Mouse (Mus musculus): ENCODE results near the gene Dyx1c1.
A peak's percentile ranks its signal among the peaks of the same experiment; 100 is the strongest.

Gene Dyx1c1

GRCm38 (mm10) chr9:72958521-72959450, at the start of gene Dyx1c1, which contains the start of gene Gm44503:
Gene Dyx1c1, plus strand, starts transcription at chr9:72958785.
Gene Gm44503, plus strand, starts transcription at chr9:72958852.
- peak; percentile 88 to 91 for DNase-seq

GRCm38 (mm10) chr9:72911381-72911780, 47.2 kb upstream of the Dyx1c1 start:
- no peak for DNase-seq

- no peak for DNase-seq
Observed at GRCm38 (mm10) chr9:72913551-72913950, 45.0 kb upstream of the Dyx1c1 start.

GRCm38 (mm10) chr9:72915728-72916127, 42.9 kb upstream of the Dyx1c1 start:
- no peak for DNase-seq

DNA sequence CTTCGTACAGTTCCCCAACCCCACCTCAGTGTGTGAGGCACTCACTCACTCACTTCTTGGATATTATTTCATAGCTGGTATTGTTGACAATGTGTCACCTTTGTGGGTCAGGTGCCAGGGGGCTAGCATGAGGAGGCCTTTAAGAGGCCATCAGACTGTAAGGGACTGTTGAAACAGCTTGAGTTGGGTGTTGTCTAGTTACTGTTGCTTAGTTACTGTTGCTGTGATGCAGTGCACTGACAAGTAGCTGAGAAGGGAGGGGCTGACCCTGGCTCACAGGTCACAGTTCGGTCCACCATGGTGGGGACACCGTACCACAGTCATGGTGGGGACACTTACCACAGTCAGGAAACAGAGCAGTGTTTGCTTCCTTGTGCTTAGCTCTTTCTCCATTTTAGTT, 35.5 kb upstream of the Dyx1c1 start:
- no peak for DNase-seq

GRCm38 (mm10) chr9:72925021-72925934, 33.3 kb upstream of the Dyx1c1 start, which contains the start of gene Pygo1:
Gene Pygo1, plus strand, starts transcription at chr9:72925645.
- DNase-seq, result peak; percentile 64 to 76

DNA sequence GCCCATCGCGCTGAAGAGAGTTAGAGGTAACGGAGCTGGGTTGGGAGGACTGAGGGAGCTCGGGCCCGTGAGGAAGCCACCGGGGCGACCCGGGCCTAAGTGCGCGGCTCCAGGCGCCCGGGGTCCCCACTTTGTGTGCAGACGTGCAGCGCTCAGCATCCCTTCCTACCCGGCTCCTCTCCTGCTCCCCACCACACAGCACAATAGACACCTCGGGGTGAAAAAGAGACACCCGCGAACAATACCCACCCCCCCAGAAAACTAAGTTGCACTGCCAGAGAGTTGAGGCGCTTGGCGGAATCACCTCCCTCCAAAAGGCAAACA, 32.7 kb upstream of the Dyx1c1 start:
- no peak for DNase-seq

DNA sequence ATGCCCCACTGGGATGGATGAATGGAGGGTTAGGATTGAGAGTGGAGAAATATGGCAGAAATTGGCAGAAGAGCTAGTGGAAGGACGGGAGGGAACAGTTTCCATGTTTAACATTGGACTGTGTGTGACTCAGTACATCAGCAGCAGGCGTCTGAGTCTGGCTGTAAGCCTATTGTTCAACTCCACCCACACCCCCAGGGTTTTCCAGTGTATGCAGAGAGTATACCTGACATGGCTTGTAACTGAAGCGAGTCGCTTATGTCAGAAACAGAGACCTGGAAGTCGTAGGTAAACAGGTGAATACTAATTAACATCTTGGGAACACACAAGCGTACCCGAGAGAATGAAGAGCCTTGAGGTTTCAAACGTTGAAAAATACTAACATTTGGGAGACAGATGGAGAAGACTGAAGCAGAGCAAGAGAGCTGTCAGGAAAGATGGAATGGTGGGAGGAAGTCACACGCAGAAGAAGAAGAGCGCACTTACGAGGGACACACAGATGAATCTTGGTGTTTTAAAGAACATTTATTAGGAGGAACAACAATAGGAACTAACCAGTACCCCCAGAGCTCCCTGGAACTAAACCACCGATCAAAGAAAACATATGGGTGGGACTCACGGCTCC, 27.3 kb upstream of the Dyx1c1 start:
- DNase-seq, result no peak

DNA sequence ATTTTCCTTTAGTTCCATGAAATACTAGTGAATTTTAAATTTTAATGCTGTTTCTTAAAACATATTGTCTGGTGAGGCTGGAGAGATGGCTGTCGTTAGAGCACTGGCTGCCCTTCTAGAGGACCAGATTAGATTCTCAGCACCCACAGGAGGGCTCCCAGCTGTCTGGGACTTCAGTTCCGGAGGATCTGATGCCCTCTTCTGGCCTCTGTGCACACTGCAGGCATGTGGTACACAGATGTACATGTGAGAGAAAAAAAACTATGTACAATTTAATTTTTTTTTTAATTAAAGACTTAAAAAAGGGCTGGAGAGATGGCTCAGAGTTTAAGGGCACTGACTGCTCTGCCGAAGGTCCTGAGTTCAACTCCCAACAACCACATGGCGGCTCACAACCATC, 23.3 kb upstream of the Dyx1c1 start:
- no peak for DNase-seq

DNA sequence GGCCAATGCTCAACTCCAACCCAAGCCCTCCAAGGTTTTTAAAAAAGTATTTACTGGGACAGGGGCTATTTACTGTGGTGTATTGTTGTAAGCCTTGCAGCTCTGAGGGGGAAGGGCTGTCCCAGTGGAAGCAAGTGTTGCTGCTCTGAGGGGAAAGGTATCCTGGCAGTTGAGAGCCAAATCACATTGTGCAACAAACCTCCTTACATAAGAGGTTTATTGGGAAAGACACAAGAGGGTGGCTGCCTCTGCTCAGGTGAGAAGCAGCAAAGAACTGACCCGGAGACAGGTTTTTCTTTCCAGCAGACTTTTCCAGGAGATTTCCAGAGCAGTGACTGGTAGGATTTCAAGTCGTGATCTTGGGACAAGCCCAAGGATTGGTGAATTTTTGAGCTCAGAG, 22.3 kb upstream of the Dyx1c1 start:
- peak; percentile 30 to 33 for DNase-seq

- DNase-seq, result no peak
Observed at GRCm38 (mm10) chr9:72943424-72943823, 15.2 kb upstream of the Dyx1c1 start.

- no peak for DNase-seq
Observed at GRCm38 (mm10) chr9:72944286-72944685, 14.3 kb upstream of the Dyx1c1 start.

- DNase-seq, result no peak
Observed at GRCm38 (mm10) chr9:72947010-72947409, 11.6 kb upstream of the Dyx1c1 start.

DNA sequence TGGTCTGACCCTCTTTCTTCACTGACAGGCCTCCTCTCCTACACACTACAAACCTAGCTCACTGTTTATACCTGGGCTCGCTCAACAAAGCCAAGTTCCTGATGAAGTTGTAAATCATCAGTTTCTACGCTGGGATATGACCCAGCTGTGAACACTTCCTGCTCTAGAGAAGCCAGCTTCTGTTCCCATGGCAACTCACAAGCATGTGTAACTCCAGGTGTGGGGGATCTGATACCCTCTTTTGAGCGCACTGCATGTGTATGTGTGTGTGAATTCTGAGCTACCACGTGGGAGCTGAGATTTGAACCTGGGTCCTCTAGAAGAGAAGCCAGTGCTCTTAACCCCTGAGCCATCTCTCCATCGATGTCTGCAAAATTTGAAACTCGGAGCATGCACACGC, 9.0 kb upstream of the Dyx1c1 start:
- DNase-seq, result no peak

DNA sequence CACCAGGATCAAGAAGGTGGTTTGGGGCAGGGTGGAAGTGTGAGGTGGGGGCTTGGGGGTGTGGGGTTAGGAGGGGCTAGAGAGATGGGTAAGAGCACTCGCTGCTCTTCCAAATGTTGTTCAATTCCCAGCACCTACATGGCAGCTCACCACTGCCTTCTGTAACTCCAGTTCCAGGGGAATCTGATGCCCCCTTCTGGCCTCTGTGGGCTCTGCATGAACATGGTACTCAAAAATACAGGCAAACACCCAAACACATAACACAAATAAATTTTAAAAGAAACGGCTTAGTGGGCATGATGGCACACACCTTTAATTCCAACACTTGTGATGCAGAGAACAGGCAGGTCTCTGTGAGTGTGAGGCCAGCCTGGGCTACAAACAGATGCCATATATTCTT, 3.8 kb upstream of the Dyx1c1 start:
- DNase-seq, result peak in 1 of 2 experiments; percentile 39

DNA sequence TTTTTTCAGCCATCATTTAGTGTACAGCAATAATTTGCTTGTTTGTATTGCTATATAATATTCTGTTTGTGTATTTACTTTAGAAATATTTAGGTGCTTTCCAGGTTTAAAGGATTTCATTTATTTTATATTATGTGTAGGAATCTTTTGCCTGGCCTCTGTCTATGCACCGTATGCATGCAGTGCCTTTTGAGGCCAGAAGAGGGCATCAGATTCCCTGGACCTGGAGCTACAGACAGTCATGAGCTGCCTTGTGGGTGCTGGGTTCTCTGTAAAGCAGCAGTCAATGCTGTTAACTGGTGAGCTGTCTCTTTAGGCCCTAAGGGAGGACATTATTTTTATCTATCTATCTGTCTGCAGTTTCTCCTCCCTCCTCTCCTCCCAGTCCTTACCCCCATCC, 3.0 kb upstream of the Dyx1c1 start:
- DNase-seq, result peak; percentile 39 to 70

GRCm38 (mm10) chr9:72961346-72961745, 2.8 kb downstream of the Dyx1c1 start:
- no peak for DNase-seq

DNA sequence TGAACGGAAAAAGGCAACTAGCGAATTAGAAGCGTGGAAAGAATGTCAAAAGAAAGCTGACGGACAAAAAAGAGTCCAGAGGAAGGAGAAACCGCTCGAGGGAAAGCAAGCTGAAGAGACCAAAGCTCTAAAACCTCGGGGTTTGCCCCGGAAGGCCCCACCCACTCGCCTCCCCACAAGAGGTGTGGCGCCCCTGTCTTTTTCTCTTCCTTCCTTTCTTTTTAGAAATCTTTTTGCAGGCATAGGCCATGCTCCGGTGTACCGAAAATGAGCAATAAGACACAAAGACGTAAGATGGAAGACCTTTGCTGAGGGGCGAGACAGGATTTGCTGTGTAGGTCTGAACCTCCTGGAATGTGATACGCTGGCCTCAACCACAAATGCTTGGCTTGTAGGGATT, 3.4 kb downstream of the Dyx1c1 start:
- peak in 1 of 2 experiments; percentile 28 for DNase-seq

DNA sequence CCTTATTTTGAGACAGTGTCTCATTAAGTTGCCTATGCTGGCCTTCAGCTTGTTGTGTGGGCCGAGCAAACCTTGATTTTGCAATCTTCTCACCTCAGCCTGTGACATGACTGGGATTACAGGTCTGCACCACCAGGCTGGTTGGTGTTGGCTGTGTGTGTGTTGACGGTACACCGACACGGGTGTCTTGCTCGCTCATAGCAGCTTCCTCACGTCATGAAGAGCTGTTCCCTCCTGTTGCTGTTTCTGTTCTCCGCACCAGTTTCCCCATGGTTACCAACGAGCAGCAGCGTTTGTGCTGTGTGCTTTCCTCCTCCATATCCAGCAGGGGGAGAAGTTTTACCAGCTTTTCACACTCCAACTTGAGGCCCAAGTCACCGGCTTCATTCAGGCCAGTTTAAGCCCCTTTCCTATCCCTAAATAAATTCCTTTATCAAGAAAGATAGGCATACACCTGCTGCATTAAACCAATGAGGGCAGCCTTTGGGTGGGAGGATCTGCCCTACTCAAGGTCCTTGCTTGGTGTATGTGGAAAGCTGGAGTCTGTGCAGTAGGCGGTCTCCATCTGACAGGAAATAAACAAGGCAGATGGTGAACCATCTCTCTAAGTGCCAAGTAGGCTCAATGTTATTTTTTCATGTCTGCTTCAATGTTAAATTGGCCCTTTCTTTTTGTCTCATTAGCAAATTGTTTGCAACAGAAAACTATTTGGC, 9.9 kb downstream of the Dyx1c1 start:
- DNase-seq, result peak; percentile 60 to 71

- peak; percentile 26 to 44 for DNase-seq
Observed at GRCm38 (mm10) chr9:72969874-72970273, 11.3 kb downstream of the Dyx1c1 start.

- no peak for DNase-seq
Observed at GRCm38 (mm10) chr9:72972435-72972834, 13.8 kb downstream of the Dyx1c1 start.

- no peak for DNase-seq
Observed at GRCm38 (mm10) chr9:72972984-72973383, 14.4 kb downstream of the Dyx1c1 start.

Data from lung, postnatal 4 days (tissue).